Mouse (Mus musculus): ENCODE measurements around the gene Zfp605. TPM values are rescaled to one million over a fixed set of nuclear protein-coding genes. Genes with fewer than 3 reads are reported as not detected.

The Zfp605 gene
- polyA plus RNA-seq, 1 experiment = 7.0 TPM

GRCm38 (mm10) chr5:110098991-110099477 lies 10.9 kb upstream of the Zfp605 start:
- peak in 1 of 2 experiments; percentile 29 for DNase-seq
- whole genome bisulfite sequencing = 20% methylated on average over 1 of the region's 1 CpGs
- Histone ChIP-seq H3K27ac (ENCODE audit: insufficient read depth, low read length) (no peak overlapping the region), H3K4me1 (ENCODE audit: control insufficient read depth, insufficient read depth, low read length) (peaks cover 9% of the 10 kb centered on the region), H3K27me3 (ENCODE audit: control insufficient read depth, insufficient read depth, low read length) (no peaks in the 10 kb centered on the region), H3K4me3 (replicated peaks; ENCODE audit: insufficient read depth, low read depth, low read length) (no peak overlapping the region)
- TF ChIP-seq POLR2A (IDR thresholded peaks at IDR 0.05; ENCODE audit: borderline replicate concordance, insufficient read depth, low read length) = no peak
- TF ChIP-seq CTCF (IDR thresholded peaks at IDR 0.05; ENCODE audit: borderline replicate concordance, insufficient read depth, low read depth, low read length) = no peak

- no peak within 1 kb of the TSS for H3K4me3 ChIP-seq (replicated peaks; ENCODE audit: insufficient read depth, low read depth, low read length)
- WGBS = 13% methylated on average over 25 of the region's 25 CpGs
- H3K4me1 ChIP-seq (ENCODE audit: control insufficient read depth, insufficient read depth, low read length) = peaks cover 9% of the 10 kb centered on the region
- no peak within 1 kb of the TSS for H3K27ac ChIP-seq (ENCODE audit: insufficient read depth, low read length)
- no peak for TF ChIP-seq CTCF (IDR thresholded peaks at IDR 0.05; ENCODE audit: borderline replicate concordance, insufficient read depth, low read depth, low read length)
- no peak for TF ChIP-seq POLR2A (IDR thresholded peaks at IDR 0.05; ENCODE audit: borderline replicate concordance, insufficient read depth, low read length)
- H3K27me3 ChIP-seq (ENCODE audit: control insufficient read depth, insufficient read depth, low read length) = no peaks in the 10 kb centered on the region
- peak in 1 of 2 experiments; percentile 27 for DNase-seq
Measured at GRCm38 (mm10) chr5:110099656-110100580, 10.0 kb upstream of the Zfp605 start, which contains the start of gene Plcxd1. TSS of gene Plcxd1 (plus strand) at chr5:110099969.

GRCm38 (mm10) chr5:110100921-110101631 lies 8.8 kb upstream of the Zfp605 start:
- H3K4me1 ChIP-seq (ENCODE audit: control insufficient read depth, insufficient read depth, low read length) = peaks cover 9% of the 10 kb centered on the region
- DNase-seq = peak; percentile 40 to 45
- H3K27ac ChIP-seq (ENCODE audit: insufficient read depth, low read length) = no peak overlapping the region
- H3K27me3 ChIP-seq (ENCODE audit: control insufficient read depth, insufficient read depth, low read length) = no peaks in the 10 kb centered on the region
- 2% methylated on average over 33 of the region's 37 CpGs for WGBS
- TF ChIP-seq CTCF (IDR thresholded peaks at IDR 0.05; ENCODE audit: borderline replicate concordance, insufficient read depth, low read depth, low read length) = no peak
- TF ChIP-seq POLR2A (IDR thresholded peaks at IDR 0.05; ENCODE audit: borderline replicate concordance, insufficient read depth, low read length) = no peak
- peak overlapping the region; percentile 51 for H3K4me3 ChIP-seq (replicated peaks; ENCODE audit: insufficient read depth, low read depth, low read length)

- DNase-seq = peak; percentile 63 to 64
- WGBS = 15% methylated on average over 34 of the region's 34 CpGs
- Histone ChIP-seq H3K27me3 (ENCODE audit: control insufficient read depth, insufficient read depth, low read length) (no peaks in the 10 kb centered on the region), H3K27ac (ENCODE audit: insufficient read depth, low read length) (no peak overlapping the region), H3K4me1 (ENCODE audit: control insufficient read depth, insufficient read depth, low read length) (peaks cover 16% of the 10 kb centered on the region), H3K4me3 (replicated peaks; ENCODE audit: insufficient read depth, low read depth, low read length) (peak overlapping the region; percentile 51)
- TF ChIP-seq CTCF (IDR thresholded peaks at IDR 0.05; ENCODE audit: borderline replicate concordance, insufficient read depth, low read depth, low read length) (no peak), POLR2A (IDR thresholded peaks at IDR 0.05; ENCODE audit: borderline replicate concordance, insufficient read depth, low read length) (no peak)
Measured at GRCm38 (mm10) chr5:110101716-110102347, 8.1 kb upstream of the Zfp605 start.

- peak in 1 of 2 experiments; percentile 22 for DNase-seq
- no peak for TF ChIP-seq CTCF (IDR thresholded peaks at IDR 0.05; ENCODE audit: borderline replicate concordance, insufficient read depth, low read depth, low read length)
- TF ChIP-seq POLR2A (IDR thresholded peaks at IDR 0.05; ENCODE audit: borderline replicate concordance, insufficient read depth, low read length) = no peak
- H3K4me3 ChIP-seq (replicated peaks; ENCODE audit: insufficient read depth, low read depth, low read length) = no peak overlapping the region
- no peaks in the 10 kb centered on the region for H3K27me3 ChIP-seq (ENCODE audit: control insufficient read depth, insufficient read depth, low read length)
- H3K27ac ChIP-seq (ENCODE audit: insufficient read depth, low read length) = no peak overlapping the region
- WGBS = 91% methylated on average over 13 of the region's 13 CpGs
- H3K4me1 ChIP-seq (ENCODE audit: control insufficient read depth, insufficient read depth, low read length) = peaks cover 16% of the 10 kb centered on the region
Measured at GRCm38 (mm10) chr5:110102429-110102828, 7.5 kb upstream of the Zfp605 start.

- peak in 1 of 2 experiments; percentile 15 for DNase-seq
- WGBS = 93% methylated on average over 19 of the region's 19 CpGs
- TF ChIP-seq POLR2A (IDR thresholded peaks at IDR 0.05; ENCODE audit: borderline replicate concordance, insufficient read depth, low read length) = no peak
- TF ChIP-seq CTCF (IDR thresholded peaks at IDR 0.05; ENCODE audit: borderline replicate concordance, insufficient read depth, low read depth, low read length) = no peak
- Histone ChIP-seq H3K27me3 (ENCODE audit: control insufficient read depth, insufficient read depth, low read length) (no peaks in the 10 kb centered on the region), H3K4me1 (ENCODE audit: control insufficient read depth, insufficient read depth, low read length) (peaks cover 16% of the 10 kb centered on the region), H3K27ac (ENCODE audit: insufficient read depth, low read length) (no peak overlapping the region), H3K4me3 (replicated peaks; ENCODE audit: insufficient read depth, low read depth, low read length) (no peak overlapping the region)
Measured at GRCm38 (mm10) chr5:110102853-110103625, 6.9 kb upstream of the Zfp605 start.

Measured in cerebellum, adult 2 months (tissue).